Mouse (Mus musculus): ENCODE data around the gene Mmp21.
"Not testable (repeated sequence)": the region's sequence is repeated elsewhere in the genome, so short reads cannot be mapped to it uniquely, and the experiment has no call there.

Gene Mmp21

GRCm38 (mm10) chr7:133679961-133680360, at the start of gene Mmp21:
Gene Mmp21, minus strand, starts transcription at chr7:133680061.
- no peak for DNase-seq (ENCODE audit: low spot score in 2 of 2)

DNA sequence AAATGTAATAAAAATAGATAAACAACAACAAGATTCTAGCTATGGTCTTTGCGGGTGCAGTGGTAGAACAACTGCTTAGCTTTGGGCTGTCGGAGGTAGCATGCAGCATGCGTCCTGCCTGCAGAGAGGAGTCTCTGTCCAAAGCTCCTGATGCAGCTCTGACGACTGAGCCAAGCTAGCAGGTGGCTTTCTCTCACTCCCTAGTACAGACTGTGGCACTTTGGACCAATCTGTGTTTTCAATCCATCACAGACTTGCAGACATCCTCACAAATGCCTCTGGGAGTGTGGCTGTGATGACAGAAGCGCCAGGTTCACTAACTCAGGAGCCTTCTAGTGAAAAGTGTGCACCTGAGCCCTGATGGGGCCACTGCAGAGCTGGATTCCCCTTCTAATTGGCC, 49.5 kb upstream of the Mmp21 start:
- DNase-seq (ENCODE audit: low spot score in 2 of 2): no peak

DNA sequence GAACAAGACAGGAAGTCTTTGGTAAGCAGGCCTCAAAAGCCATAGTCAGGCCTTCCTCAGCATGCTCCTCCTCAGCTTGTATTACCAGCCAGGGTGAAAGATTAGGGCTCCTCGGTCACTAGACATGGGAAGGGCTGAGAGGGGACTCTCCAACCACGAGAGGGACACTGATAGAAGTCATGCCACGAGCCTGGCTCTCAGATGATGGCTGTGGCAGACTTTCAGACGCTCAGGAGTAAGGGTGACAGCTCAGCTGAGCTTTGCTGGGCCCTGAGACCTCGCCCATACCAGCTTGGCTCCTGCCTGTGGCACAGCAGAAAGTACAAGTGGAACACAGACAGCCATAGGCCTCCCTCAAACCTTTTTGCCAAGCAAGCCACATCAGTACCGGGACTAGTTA, 47.2 kb upstream of the Mmp21 start:
- DNase-seq (ENCODE audit: low spot score in 2 of 2): no peak

DNA sequence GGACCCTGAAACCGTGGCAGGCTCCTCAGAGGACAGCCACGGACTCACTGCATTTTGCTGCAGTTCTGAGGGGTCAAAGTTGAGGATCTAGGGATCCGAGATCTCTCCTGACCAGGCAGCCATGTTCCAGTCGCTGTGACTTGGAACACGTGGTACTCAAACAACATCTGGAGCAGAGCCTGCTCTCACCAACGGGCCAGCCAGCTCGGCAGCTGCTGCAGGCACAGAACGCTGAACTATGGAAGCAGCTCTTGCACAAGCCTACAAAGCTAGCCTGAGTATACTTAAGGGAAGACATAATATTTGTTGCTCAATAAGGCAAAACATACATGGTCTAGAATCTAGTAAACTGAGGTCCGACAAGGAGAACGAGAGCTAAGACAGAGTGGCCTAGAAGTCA, 45.7 kb upstream of the Mmp21 start:
- no peak for DNase-seq (ENCODE audit: low spot score in 2 of 2)

DNA sequence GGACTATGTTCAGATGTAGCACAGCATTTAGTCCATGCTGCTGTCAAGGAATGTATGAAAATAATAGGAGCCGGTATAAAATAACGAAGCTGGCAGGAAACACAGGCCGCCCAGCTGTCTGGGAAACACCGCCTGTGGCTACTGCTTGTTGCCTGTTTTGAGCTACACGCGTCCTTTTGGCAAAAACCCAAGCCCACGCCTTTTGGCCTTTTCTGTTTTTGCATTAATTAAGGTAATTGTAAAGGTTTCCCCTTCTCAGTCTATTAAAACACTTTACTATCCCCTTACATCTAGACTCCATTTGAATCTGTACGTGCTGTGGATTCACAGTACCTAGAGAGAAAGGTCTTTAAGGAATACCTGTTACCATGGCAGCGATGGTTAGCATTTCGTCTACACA, 45.0 kb upstream of the Mmp21 start:
- DNase-seq (ENCODE audit: low spot score in 2 of 2): no peak

DNA sequence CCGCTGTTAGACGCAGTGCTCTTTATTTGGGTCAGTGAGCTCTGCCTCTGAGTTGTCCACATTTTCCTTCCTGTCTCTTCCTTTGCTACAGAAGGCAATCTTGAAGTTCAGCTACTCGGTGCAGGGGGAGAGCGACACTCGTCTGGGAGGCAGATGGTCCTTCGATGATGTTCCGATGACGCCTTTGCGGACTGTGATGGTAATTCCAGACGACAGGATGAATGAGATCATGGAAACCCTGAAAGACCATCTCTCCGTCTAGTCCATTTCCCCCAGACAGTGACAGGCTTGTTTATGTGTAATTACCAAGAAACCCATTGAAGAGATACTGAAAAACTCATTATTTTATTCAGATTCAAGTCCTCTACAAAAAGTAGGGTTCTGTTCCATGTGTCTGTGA, 40.8 kb upstream of the Mmp21 start:
- DNase-seq (ENCODE audit: low spot score in 2 of 2): no peak

GRCm38 (mm10) chr7:133718580-133718979, 38.7 kb upstream of the Mmp21 start:
- DNase-seq (ENCODE audit: low spot score in 2 of 2): no peak

- DNase-seq (ENCODE audit: low spot score in 2 of 2): no peak
Measured at GRCm38 (mm10) chr7:133715387-133715786, 35.5 kb upstream of the Mmp21 start.

- no peak for DNase-seq (ENCODE audit: low spot score in 2 of 2)
Measured at GRCm38 (mm10) chr7:133707301-133707700, 27.4 kb upstream of the Mmp21 start.

GRCm38 (mm10) chr7:133703906-133704305, 24.0 kb upstream of the Mmp21 start:
- DNase-seq (ENCODE audit: low spot score in 2 of 2): no peak

GRCm38 (mm10) chr7:133702333-133702732, 22.5 kb upstream of the Mmp21 start:
- no peak for DNase-seq (ENCODE audit: low spot score in 2 of 2)

DNA sequence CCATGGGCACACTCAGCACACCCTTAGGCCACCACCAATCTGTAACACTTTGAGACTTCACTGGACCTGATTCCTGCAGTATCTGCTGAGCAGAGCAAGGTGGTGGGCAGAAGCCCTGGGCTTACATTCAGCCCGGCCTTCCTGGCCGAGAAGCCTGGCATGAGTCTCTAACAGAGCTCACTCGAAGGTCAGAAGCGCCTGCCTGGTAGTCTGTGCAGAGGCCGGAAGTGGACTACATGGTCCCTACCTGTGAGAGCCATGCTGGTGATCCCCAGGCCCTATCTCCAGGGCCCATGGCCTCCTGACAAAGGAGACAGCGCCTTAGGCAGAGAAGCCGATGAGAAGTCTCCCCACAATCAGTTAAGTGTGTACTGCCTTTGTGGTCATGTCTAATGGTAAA, 21.5 kb upstream of the Mmp21 start:
- no peak for DNase-seq (ENCODE audit: low spot score in 2 of 2)

DNA sequence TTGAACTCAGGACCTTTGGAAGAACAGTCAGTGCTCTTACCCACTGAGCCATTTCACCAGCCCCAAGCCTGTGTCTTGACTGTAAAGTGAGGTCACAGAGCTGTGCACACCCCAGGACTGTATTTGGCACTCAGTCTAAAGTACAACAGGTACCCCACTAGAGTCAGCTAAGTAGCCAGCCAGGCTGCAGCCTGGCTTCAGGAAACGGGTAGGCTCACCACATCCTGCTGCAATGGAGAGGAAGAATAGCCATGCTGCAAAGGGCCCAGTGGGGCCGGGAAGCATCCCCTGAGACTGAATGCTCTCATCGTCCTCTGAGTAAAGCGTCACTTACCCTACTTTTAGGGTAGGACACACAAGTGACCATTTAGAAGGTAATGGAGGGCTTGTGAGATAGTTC, 20.0 kb upstream of the Mmp21 start:
- no peak for DNase-seq (ENCODE audit: low spot score in 2 of 2)

GRCm38 (mm10) chr7:133698021-133698709, 18.3 kb upstream of the Mmp21 start:
- DNase-seq (ENCODE audit: low spot score in 2 of 2): no peak

DNA sequence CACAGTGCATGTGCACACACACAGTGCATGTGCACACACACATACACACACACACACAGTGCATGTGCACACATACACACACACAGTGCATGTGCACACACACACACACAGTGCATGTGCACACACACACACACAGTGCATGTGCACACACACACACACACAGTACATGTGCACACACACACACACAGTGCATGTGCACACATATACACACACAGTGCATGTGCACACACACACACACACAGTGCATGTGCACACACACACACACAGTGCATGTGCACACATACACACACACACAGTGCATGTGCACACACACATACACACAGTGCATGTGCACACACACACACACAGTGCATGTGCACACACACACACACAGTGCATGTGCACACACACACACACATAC, 5.8 kb upstream of the Mmp21 start:
- not testable (repeated sequence) for DNase-seq (ENCODE audit: low spot score in 2 of 2)

- DNase-seq (ENCODE audit: low spot score in 2 of 2): no peak
Measured at GRCm38 (mm10) chr7:133684701-133685100, 4.8 kb upstream of the Mmp21 start.

DNA sequence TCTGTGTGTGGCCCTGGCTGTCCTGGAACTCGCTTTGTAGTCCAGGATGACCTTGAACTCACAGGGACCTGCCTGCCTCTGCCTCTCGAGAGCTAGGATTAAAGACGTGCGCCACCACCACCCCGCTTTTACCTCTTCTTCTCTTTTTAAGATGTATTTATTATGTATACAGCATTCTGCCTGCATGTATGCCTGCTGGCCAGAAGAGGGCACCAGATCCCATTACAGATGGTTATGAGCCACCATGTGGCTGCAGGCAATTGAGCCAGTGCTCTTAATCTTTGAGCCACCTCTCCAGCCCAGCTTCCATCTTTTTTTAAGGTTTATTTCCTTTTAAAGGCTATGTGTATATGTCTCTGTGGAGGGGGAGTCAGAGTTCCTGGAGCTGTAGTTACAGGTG, 4.2 kb upstream of the Mmp21 start:
- no peak for DNase-seq (ENCODE audit: low spot score in 2 of 2)

DNA sequence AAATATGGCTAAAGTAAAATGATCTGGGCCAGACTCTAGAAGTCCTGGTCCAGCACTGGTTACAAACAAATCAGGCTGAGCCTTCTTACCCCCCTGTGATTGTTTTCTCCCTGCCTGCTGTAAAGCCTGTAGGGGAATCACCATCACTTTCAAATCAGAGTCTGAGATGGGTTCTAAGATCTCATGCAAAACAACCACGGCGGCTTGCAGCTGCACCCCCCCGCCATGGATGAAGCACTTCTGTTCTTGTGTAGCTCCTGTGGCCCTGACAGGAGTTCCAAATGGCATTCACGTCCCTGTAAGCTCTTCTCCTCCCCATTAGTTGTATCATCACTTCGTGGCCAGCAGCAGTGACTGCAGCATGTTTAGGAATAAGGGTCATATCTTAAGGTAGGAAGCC, 3.8 kb upstream of the Mmp21 start:
- no peak for DNase-seq (ENCODE audit: low spot score in 2 of 2)

- DNase-seq (ENCODE audit: low spot score in 2 of 2): no peak
Measured at GRCm38 (mm10) chr7:133679439-133679838, 422 bp downstream of the Mmp21 start.

- no peak for DNase-seq (ENCODE audit: low spot score in 2 of 2)
Measured at GRCm38 (mm10) chr7:133678716-133679115, 1.1 kb downstream of the Mmp21 start.

- no peak for DNase-seq (ENCODE audit: low spot score in 2 of 2)
Measured at GRCm38 (mm10) chr7:133676002-133676401, 3.9 kb downstream of the Mmp21 start.

DNA sequence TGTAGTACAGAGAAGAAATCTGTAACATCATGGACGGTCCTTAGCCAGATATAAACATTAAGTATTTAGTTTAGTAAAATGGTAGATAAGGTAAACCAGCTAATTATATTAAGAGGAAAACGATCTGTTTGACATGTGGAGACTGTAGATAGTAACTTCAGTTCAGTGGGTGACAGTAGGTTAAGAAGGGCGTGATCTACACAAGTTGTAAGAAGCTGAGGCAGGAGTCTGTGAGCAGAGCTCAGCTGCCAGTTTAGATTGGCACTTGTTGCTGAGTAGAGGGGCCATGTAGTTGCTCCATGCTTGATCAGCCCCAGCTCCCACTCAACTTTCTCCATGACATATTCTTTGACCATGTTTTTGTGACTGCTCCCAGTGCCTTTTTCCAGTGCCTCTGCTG, 9.0 kb downstream of the Mmp21 start:
- no peak for DNase-seq (ENCODE audit: low spot score in 2 of 2)

DNA sequence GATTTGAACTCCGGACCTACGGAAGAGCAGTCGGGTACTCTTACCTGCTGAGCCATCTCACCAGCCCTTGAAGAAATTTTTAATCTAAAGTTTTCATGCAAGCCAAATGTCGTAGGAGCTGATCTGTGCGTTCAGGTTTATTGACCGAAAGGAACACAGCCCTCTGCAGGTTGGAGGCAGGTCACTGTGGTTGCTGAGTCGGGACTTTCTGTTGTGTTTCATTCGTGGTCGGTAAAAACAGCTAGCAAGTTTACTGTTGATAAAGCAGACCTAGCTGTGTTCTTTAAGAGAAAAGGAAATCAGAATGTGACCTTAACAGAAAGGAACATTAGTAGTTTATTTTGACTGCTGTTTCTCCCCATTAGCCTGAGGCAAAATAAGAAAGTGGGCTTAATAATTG, 9.9 kb downstream of the Mmp21 start:
- no peak for DNase-seq (ENCODE audit: low spot score in 2 of 2)

- no peak for DNase-seq (ENCODE audit: low spot score in 2 of 2)
Measured at GRCm38 (mm10) chr7:133669071-133669470, 10.8 kb downstream of the Mmp21 start.
